Mouse (Mus musculus) E14TG2a.4 (cell line): Measurements from ENCODE around the gene Wdfy3.

Source experiments
- H3K27me3 ChIP-seq: 2 replicates; pipeline ENCODE4 v1.6.1; 2014; ENCODE audit warnings: low read length, control low read depth; ENCODE audit not compliant: insufficient read depth
- H3K36me3 ChIP-seq: 2 replicates; pipeline ENCODE4 v1.6.1; 2014; ENCODE audit warnings: low read length, control low read depth; ENCODE audit not compliant: insufficient read depth
- H3K4me1 ChIP-seq: replicated peaks from 2 replicates; pipeline ENCODE4 v1.6.1; 2014; ENCODE audit warnings: low read depth, low read length, control low read depth
- H3K4me3 ChIP-seq: replicated peaks from 2 replicates; pipeline ENCODE4 v1.5.1; 2014; ENCODE audit warnings: mild to moderate bottlenecking, low read length
- H3K9me3 ChIP-seq: 2 replicates; pipeline ENCODE4 v1.6.1; 2014; ENCODE audit warnings: low read length, control low read depth
- CTCF ChIP-seq: conservative IDR thresholded peaks from 2 replicates; pipeline ENCODE4 v1.5.1; 2014; ENCODE audit warnings: low read length
- NANOG ChIP-seq: IDR thresholded peaks from 2 replicates; pipeline ENCODE4 v1.6.1; 2014; ENCODE audit warnings: borderline replicate concordance, low read length, mixed read lengths
- POU5F1 ChIP-seq: IDR thresholded peaks from 2 replicates; pipeline ENCODE4 v1.6.1; 2014; ENCODE audit warnings: low read length, borderline replicate concordance

Wdfy3 gene

DNA sequence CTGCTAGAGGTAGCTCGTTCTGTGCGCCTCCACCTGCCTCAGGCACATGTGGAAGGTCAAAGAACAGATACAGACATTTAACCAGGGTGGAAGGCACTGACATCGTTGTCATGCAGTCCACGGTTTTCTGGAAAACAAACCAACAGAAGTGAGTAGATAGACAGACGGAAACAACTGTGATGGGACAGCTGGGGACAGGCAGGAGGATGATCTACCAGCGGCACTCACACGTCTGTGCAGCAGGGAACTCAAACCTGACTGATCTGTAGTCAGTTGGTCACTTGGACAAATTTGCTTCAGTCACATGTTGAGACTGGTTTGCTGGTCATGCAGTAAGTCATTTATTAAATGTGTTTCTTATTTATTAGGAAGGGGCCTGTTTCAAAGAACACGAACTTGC is 112.3 kb downstream of the Wdfy3 start:
- no peak for TF ChIP-seq POU5F1
- no peak for TF ChIP-seq NANOG
- TF ChIP-seq CTCF: no peak
- H3K36me3 ChIP-seq: peaks cover 57% of the 10 kb centered on the region
- H3K27me3 ChIP-seq: no peaks in the 10 kb centered on the region
- H3K4me3 ChIP-seq: no peak overlapping the region
- no peaks in the 10 kb centered on the region for H3K4me1 ChIP-seq
- no peaks in the 10 kb centered on the region for H3K9me3 ChIP-seq

DNA sequence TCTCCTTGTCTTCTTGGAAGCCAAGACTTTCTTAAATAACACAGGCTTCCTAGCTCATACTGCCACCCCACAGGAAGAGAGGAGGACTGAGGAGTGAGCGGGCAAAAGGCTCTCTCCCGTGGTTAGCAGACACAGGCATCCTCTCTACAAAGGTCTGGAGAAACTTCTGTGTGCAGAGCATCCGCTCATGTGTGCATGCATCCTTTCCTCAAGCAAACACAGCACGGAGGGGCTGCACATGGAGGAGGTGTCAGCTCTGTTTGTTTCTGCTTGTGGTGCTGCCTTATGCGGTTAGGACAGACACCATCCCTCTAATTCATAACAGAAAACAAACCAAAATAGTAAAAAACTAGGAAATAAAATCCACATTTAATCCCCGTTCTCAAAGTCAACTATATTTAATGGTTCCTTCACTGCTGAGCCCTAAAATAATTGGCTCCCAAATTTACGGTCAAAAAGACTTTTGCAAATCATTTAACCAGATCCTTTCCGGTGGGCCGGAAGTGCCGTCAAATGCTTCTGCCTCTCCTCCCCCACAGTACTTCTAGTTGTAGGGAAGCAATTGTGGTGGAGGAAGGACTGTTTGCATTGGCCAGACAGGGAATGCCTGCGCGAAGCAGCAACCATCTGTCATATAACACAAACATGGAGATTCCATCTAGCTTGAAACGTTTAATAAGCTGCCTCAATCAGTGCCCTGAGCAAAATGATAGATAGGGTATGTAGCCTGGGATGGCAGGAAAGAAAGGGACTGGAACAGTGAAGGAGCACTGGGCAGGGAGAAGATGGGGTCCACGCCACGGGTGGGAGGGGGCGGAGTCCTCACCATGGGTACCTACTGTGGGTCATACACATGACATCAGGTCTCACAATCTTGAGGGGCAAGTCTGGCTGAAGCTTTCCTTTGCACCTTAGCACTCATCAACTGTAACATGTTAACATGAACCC is 115.1 kb downstream of the Wdfy3 start:
- TF ChIP-seq NANOG (no peak), CTCF (no peak)
- H3K9me3 ChIP-seq: no peaks in the 10 kb centered on the region
- H3K4me1 ChIP-seq: no peaks in the 10 kb centered on the region
- H3K4me3 ChIP-seq: no peak overlapping the region
- peaks cover 58% of the 10 kb centered on the region for H3K36me3 ChIP-seq
- H3K27me3 ChIP-seq: no peaks in the 10 kb centered on the region

DNA sequence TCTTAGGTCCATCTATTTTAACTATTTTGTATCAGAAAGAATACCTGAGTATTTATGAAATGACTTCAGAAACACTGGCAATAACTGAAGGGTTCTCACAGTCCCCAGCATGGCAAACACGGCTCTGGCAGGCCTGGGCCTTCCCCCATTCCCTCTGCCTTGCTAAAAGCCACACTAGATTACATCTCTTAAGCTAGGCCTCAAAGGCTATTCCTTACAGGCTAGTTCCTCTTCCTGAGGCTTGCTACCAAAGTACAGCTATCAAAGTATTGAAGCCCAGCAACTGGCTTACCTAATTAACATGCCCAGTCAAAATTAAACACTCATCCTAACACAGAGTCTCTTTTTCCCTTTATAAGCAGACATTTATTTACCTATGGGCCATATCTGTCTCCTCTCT is 117.8 kb downstream of the Wdfy3 start:
- TF ChIP-seq NANOG: no peak
- TF ChIP-seq POU5F1: no peak
- TF ChIP-seq CTCF: no peak
- H3K36me3 ChIP-seq: peaks cover 54% of the 10 kb centered on the region
- H3K9me3 ChIP-seq: no peaks in the 10 kb centered on the region
- no peaks in the 10 kb centered on the region for H3K27me3 ChIP-seq
- H3K4me1 ChIP-seq: no peaks in the 10 kb centered on the region
- no peak overlapping the region for H3K4me3 ChIP-seq

DNA sequence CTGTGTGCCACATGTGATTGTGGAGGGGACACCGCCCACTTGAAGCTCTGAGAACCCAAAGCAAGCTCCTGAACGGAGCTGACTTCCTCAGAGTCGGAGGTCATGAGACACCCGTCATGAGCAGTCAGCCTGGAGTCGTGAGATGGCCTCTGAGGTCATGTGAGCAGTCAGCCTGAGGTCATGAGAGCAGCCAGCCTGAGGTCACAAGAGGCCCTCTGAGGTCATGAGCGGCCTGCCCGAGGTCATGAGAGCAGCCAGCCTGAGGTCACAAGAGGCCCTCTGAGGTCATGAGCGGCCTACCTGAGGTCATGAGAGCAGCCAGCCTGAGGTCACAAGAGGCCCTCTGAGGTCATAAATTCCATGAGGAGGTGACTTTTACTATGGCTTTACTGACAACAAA is 120.4 kb downstream of the Wdfy3 start:
- no peak for TF ChIP-seq POU5F1
- TF ChIP-seq NANOG: no peak
- TF ChIP-seq CTCF: no peak
- Histone ChIP-seq H3K36me3 (peaks cover 39% of the 10 kb centered on the region), H3K4me3 (no peak overlapping the region), H3K27me3 (no peaks in the 10 kb centered on the region), H3K4me1 (no peaks in the 10 kb centered on the region), H3K9me3 (no peaks in the 10 kb centered on the region)

DNA sequence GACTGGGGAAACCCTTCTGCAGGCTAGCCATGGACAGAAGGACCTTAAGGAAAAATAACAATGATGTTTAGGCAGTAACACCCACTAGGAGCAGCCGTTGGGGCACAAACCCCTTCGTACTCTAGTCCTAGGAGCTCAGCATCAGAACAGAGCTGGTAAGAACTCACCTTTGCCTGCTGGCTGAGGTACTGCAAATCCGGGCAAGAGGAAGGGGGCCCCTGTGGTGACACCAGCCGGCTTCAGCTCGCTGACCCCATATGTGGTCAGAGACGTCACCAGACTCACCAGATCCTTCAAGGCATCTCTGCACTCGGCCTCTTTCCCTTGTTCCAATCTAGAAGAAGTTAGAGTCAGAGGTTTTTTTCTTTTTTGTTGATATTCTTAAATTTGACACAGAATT is 121.1 kb downstream of the Wdfy3 start:
- Histone ChIP-seq H3K9me3 (no peaks in the 10 kb centered on the region), H3K4me3 (no peak overlapping the region), H3K4me1 (no peaks in the 10 kb centered on the region), H3K27me3 (no peaks in the 10 kb centered on the region), H3K36me3 (peaks cover 43% of the 10 kb centered on the region)
- no peak for TF ChIP-seq POU5F1
- TF ChIP-seq NANOG: no peak
- TF ChIP-seq CTCF: no peak

DNA sequence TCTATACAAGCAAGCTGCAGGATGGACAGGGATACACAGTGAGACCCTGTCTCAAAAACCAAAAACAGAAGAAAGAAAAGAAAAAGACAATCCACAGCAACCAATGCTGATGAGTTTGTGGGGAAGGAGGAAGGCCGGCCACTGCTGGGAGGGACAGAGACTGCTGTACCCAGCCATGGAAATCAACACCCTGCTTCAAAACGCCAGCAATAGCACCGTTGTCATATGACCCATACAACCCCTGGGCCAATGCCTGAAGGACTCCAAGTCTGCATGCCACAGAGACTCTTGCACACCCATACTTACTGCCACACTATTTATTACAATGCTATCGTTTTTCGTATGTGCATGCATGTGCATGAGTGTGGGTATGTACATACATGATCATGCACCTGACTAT is 124.0 kb downstream of the Wdfy3 start:
- no peak overlapping the region for H3K4me3 ChIP-seq

DNA sequence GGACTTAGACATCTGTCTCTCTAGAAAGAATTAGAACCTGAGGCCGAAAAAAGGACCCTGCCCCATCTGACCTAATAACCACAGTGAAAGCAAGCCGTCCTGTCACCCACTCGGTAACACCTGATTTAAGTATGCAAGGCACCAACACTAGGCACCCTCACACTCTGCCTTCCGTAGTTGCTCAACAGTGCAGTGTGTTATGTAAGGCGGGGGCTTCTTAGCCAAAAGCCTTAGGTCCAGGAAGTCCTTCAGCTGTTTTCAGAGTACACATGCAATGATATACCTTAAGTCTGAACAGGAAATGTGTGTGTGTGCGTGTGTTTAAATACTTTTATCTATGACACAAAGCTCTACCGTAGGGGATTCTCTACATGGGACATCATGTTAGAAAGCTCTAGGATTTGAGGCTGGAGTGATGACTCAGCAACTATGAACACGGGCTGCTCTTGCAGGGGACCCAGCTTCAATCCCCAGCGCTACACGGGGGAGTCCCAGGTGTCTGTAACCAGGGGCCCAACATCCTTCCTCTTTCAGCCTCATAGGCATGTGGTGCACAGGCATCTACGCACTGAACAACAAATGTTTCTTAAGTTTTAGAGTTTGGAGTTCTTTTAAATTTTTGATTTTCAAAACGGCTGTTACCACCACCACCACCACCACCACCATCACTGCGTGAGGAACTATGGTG is 131.7 kb downstream of the Wdfy3 start:
- H3K4me3 ChIP-seq: peak overlapping the region; percentile 63; the same call in 1 of the 2 replicates
- no peaks in the 10 kb centered on the region for H3K9me3 ChIP-seq
- H3K36me3 ChIP-seq: peaks cover 56% of the 10 kb centered on the region
- TF ChIP-seq NANOG (no peak), POU5F1 (no peak), CTCF (no peak)
- H3K27me3 ChIP-seq: no peaks in the 10 kb centered on the region
- peaks cover 26% of the 10 kb centered on the region for H3K4me1 ChIP-seq

More for the DNA sequence above, 124.0 kb downstream of the Wdfy3 start:
- TF ChIP-seq NANOG: no peak
- no peak for TF ChIP-seq CTCF
- no peak for TF ChIP-seq POU5F1
- Histone ChIP-seq H3K4me1 (0 out of 2 replicates have a peak, but pooled peaks cover 5% of the 10 kb centered on the region), H3K9me3 (no peaks in the 10 kb centered on the region), H3K27me3 (no peaks in the 10 kb centered on the region), H3K36me3 (peaks cover 51% of the 10 kb centered on the region)

DNA sequence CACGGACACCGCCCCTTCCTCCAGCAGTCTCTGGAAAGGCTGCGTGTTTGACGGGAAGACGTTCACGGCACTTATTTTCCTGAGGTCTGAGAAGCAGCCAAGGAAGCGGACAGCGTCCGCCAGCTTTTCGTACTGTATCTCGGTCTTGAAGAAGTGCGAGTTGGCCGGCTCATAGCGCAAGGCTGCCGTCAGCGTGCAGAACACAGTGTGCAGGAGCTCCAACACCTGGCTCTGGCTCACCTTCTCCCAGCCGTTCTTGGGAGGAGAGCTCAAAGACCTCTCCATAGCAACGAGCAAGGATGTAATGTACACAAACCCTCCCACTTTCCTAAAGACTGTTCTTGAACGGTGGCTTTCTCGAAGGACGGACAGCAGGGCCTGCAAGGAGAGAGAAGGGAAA is 132.4 kb downstream of the Wdfy3 start:
- Histone ChIP-seq H3K4me3 (peak overlapping the region; percentile 63), H3K4me1 (peaks cover 23% of the 10 kb centered on the region), H3K9me3 (no peaks in the 10 kb centered on the region), H3K27me3 (no peaks in the 10 kb centered on the region), H3K36me3 (peaks cover 50% of the 10 kb centered on the region)
- no peak for TF ChIP-seq NANOG
- no peak for TF ChIP-seq POU5F1
- no peak for TF ChIP-seq CTCF
